Mouse (Mus musculus) MEL (cell line): ENCODE results near the gene Smtnl2. TPM values are rescaled to one million over a fixed set of nuclear protein-coding genes. Genes with fewer than 3 reads are reported as not detected.

Experiments used
- DNase-seq: peaks from one replicate; pipeline ENCODE4 v3.0.0; 2011; ENCODE audit warnings: low read depth, low spot score
- H3K27ac ChIP-seq: 2 replicates; pipeline ENCODE4 v1.5.1; 2012; ENCODE audit warnings: low read depth, mild to moderate bottlenecking, control low read depth, low read length, moderate library complexity; ENCODE audit not compliant: control insufficient read depth
- H3K27me3 ChIP-seq, 2 experiments: fragments of 150-350 bp in 1 of 2; sonication (generic) in 1 of 2; 2 replicates each; pipeline ENCODE4 v1.6.1; 2012; ENCODE audit warnings: low read length in 2 of 2, mild to moderate bottlenecking in 2 of 2, improper control_type of control experiment in 1 of 2, moderate library complexity in 1 of 2; ENCODE audit not compliant: insufficient read depth in 2 of 2, control insufficient read depth in 1 of 2
- H3K36me3 ChIP-seq, 2 experiments: 2 replicates each; pipeline ENCODE4 v1.6.1; 2012 to 2014; ENCODE audit warnings: low read length in 2 of 2, improper control_type of control experiment in 1 of 2, inconsistent platforms in 1 of 2, mild to moderate bottlenecking in 1 of 2; ENCODE audit not compliant: insufficient read depth in 2 of 2, control insufficient read depth in 1 of 2
- H3K4me1 ChIP-seq, 2 experiments: fragments of 150-350 bp in 1 of 2; sonication (generic) in 1 of 2; 2 replicates each; pipeline ENCODE4 v1.6.1; 2012; ENCODE audit warnings: low read length in 2 of 2, improper control_type of control experiment in 1 of 2, mild to moderate bottlenecking in 1 of 2; ENCODE audit not compliant: insufficient read depth in 2 of 2, control insufficient read depth in 1 of 2
- H3K4me3 ChIP-seq, 2 experiments: fragments of 150-350 bp in 1 of 2; sonication (generic) in 1 of 2; 2 replicates each; pipeline ENCODE4 v1.5.1; 2012; ENCODE audit warnings: low read depth in 2 of 2, low read length in 2 of 2, mild to moderate bottlenecking in 2 of 2, moderate library complexity in 2 of 2, control low read depth in 1 of 2, improper control_type of control experiment in 1 of 2; ENCODE audit not compliant: control insufficient read depth in 1 of 2, insufficient read depth in 1 of 2
- H3K79me2 ChIP-seq: 2 replicates; pipeline ENCODE4 v1.6.1; 2012; ENCODE audit warnings: mild to moderate bottlenecking, low read length, moderate library complexity; ENCODE audit not compliant: control insufficient read depth, poor library complexity, insufficient read depth
- H3K9ac ChIP-seq: 2 replicates; pipeline ENCODE4 v1.6.1; 2012; ENCODE audit warnings: low read depth, mild to moderate bottlenecking, control low read depth, low read length, moderate library complexity; ENCODE audit not compliant: control insufficient read depth, poor library complexity, severe bottlenecking
- H3K9me3 ChIP-seq: fragments of 150-350 bp; sonication (generic); replicated peaks from 2 replicates; pipeline ENCODE4 v1.6.1; 2012; ENCODE audit warnings: mild to moderate bottlenecking, low read length, improper control_type of control experiment, moderate library complexity; ENCODE audit not compliant: insufficient read depth
- ELF1 ChIP-seq: IDR thresholded peaks from 2 replicates; pipeline ENCODE4 v1.6.1; 2014; ENCODE audit warnings: low read depth, mild to moderate bottlenecking, inconsistent platforms, low read length, improper control_type of control experiment, moderate library complexity
- EP300 ChIP-seq, 2 experiments: IDR thresholded peaks; 2 replicates each; pipeline ENCODE4 v1.6.1; 2011; ENCODE audit warnings: improper control_type of control experiment in 2 of 2, low read length in 2 of 2, low read depth in 1 of 2, mild to moderate bottlenecking in 1 of 2
- HCFC1 ChIP-seq: IDR thresholded peaks from 2 replicates; pipeline ENCODE4 v1.6.1; 2012; ENCODE audit warnings: low read depth, mild to moderate bottlenecking, inconsistent platforms, low read length, improper control_type of control experiment, moderate library complexity
- KAT2A ChIP-seq: conservative IDR thresholded peaks from 2 replicates; pipeline ENCODE4 v1.6.1; 2012; ENCODE audit warnings: low read depth, low read length, improper control_type of control experiment, inconsistent platforms
- MAZ ChIP-seq: IDR thresholded peaks from 2 replicates; pipeline ENCODE4 v1.6.1; 2012; ENCODE audit warnings: low read depth, mild to moderate bottlenecking, inconsistent platforms, low read length, improper control_type of control experiment
- MYB ChIP-seq: IDR thresholded peaks from 2 replicates; pipeline ENCODE4 v1.6.1; 2011; ENCODE audit warnings: mild to moderate bottlenecking, low read depth, low read length, improper control_type of control experiment
- NELFE ChIP-seq: IDR thresholded peaks from 2 replicates; pipeline ENCODE4 v1.6.1; 2011; ENCODE audit warnings: low read depth, low read length, improper control_type of control experiment
- NRF1 ChIP-seq: IDR thresholded peaks from 2 replicates; pipeline ENCODE4 v1.6.1; 2014; ENCODE audit warnings: low read depth, mild to moderate bottlenecking, inconsistent platforms, low read length, improper control_type of control experiment, moderate library complexity; ENCODE audit not compliant: poor library complexity, insufficient read depth, severe bottlenecking
- POLR2A ChIP-seq, 2 experiments: IDR thresholded peaks; 2 replicates each; pipeline ENCODE4 v1.6.1; 2011 to 2012; ENCODE audit warnings: low read length in 2 of 2, mild to moderate bottlenecking in 2 of 2, control low read depth in 1 of 2, improper control_type of control experiment in 1 of 2, low read depth in 1 of 2, moderate library complexity in 1 of 2; ENCODE audit not compliant: control insufficient read depth in 1 of 2, insufficient read depth in 1 of 2, poor library complexity in 1 of 2
- RAD21 ChIP-seq: IDR thresholded peaks from 2 replicates; pipeline ENCODE4 v1.6.1; 2011; ENCODE audit warnings: mild to moderate bottlenecking, low read depth, low read length, improper control_type of control experiment
- SIN3A ChIP-seq: IDR thresholded peaks from 2 replicates; pipeline ENCODE4 v1.6.1; 2012; ENCODE audit warnings: low read length, improper control_type of control experiment, inconsistent platforms
- SMC3 ChIP-seq: IDR thresholded peaks from 2 replicates; pipeline ENCODE4 v1.6.1; 2011; ENCODE audit warnings: low read depth, low read length, improper control_type of control experiment
- TAL1 ChIP-seq: IDR thresholded peaks from 2 replicates; pipeline ENCODE4 v1.6.1; 2012; ENCODE audit warnings: mild to moderate bottlenecking, inconsistent platforms, low read length, moderate library complexity, mixed read lengths
- TBP ChIP-seq: IDR thresholded peaks from 2 replicates; pipeline ENCODE4 v1.8.0; 2011; ENCODE audit warnings: low read depth, low read length, improper control_type of control experiment
- TCF12 ChIP-seq: IDR thresholded peaks from 2 replicates; pipeline ENCODE4 v1.6.1; 2014; ENCODE audit warnings: low read depth, mild to moderate bottlenecking, inconsistent platforms, low read length, improper control_type of control experiment, moderate library complexity
- UBTF ChIP-seq: IDR thresholded peaks from 2 replicates; pipeline ENCODE4 v1.6.1; 2012; ENCODE audit warnings: low read depth, mild to moderate bottlenecking, inconsistent platforms, low read length, improper control_type of control experiment, moderate library complexity, borderline replicate concordance; ENCODE audit not compliant: insufficient read depth
- ZKSCAN1 ChIP-seq: IDR thresholded peaks from 2 replicates; pipeline ENCODE4 v1.6.1; 2012; ENCODE audit warnings: low read depth, mild to moderate bottlenecking, inconsistent platforms, low read length, improper control_type of control experiment, moderate library complexity
- polyA plus RNA-seq, 2 experiments: library from polyadenylated mRNA; stranded (reverse) in 1 of 2; unstranded in 1 of 2; fragments of >175 nt in 1 of 2; fragments of >200 nt in 1 of 2; gene quantifications; 2 replicates each; pipeline versions ENCODE4 v1.2.1 to v1.2.4; 2012; ENCODE audit warnings: low replicate concordance in 2 of 2, low read depth in 1 of 2; ENCODE audit not compliant: insufficient read length in 2 of 2, insufficient read depth in 1 of 2, missing spikeins in 1 of 2
- total RNA-seq: library from RNA; depleted of rRNA; stranded (reverse); fragments of 300-350 nt; gene quantifications from 2 replicates; pipeline ENCODE4 v1.2.3, GENCODE M21; 2012

Smtnl2 gene
- total and polyA plus RNA-seq, 3 experiments = 10.2 to 10.9 TPM; not detected in 1

GRCm38 (mm10) chr11:72353186-72353585, 58.3 kb downstream of the Smtnl2 start:
- no peaks in the 10 kb centered on the region for H3K79me2 ChIP-seq
- H3K9ac ChIP-seq = no peak overlapping the region
- H3K4me3 ChIP-seq = no peak overlapping the region
- H3K36me3 ChIP-seq = 0 out of 4 replicates have a peak, but pooled peaks cover 0 to 2% of the 10 kb centered on the region in 2 experiments
- TF ChIP-seq HCFC1 = no peak
- no peak for TF ChIP-seq TAL1
- no peak for TF ChIP-seq MAZ
- no peak for TF ChIP-seq TCF12
- TF ChIP-seq NELFE = no peak
- no peak for TF ChIP-seq NRF1
- no peak for TF ChIP-seq ZKSCAN1
- TF ChIP-seq KAT2A = no peak
- no peak for TF ChIP-seq EP300 (IDR thresholded peaks at IDR 0.05; ENCODE audit: low read depth in 1 of 2, low read length in 2 of 2)
- no peak overlapping the region for H3K27ac ChIP-seq
- no peak for DNase-seq
- peaks cover 2 to 10% of the 10 kb centered on the region in 2 experiments; a peak in 3 of 4 replicates for H3K4me1 ChIP-seq
- no peaks in the 10 kb centered on the region for H3K9me3 ChIP-seq
- no peaks in the 10 kb centered on the region for H3K27me3 ChIP-seq

GRCm38 (mm10) chr11:72352272-72352671, 59.2 kb downstream of the Smtnl2 start:
- no peak overlapping the region for H3K27ac ChIP-seq
- TF ChIP-seq ELF1 (peak; percentile 49; the same call in 1 of the 2 replicates), SMC3 (peak; percentile 29; the same call in 1 of the 2 replicates), RAD21 (no peak; the same call in 1 of the 2 replicates), EP300 (IDR thresholded peaks at IDR 0.05; ENCODE audit: low read depth in 1 of 2, low read length in 2 of 2) (peak; percentile 34 to 43; a peak in 2 of 4 replicates), TCF12 (0 out of 2 replicates have a peak, but pooled peaks have one; percentile 38), TBP (peak; percentile 56), SIN3A (no peak; the same call in 1 of the 2 replicates), NELFE (peak; percentile 27; the same call in 1 of the 2 replicates), MYB (0 out of 2 replicates have a peak, but pooled peaks have one; percentile 29), UBTF (no peak), POLR2A (IDR thresholded peaks at IDR 0.05; ENCODE audit: control insufficient read depth in 1 of 2, insufficient read depth in 1 of 2, low read depth in 1 of 2, low read length in 2 of 2, poor library complexity in 1 of 2) (0 out of 4 replicates have a peak, but pooled peaks of 1 of the 2 experiments have one; percentile 21)
- peak; percentile 86 for DNase-seq
- no peaks in the 10 kb centered on the region for H3K9me3 ChIP-seq
- no peaks in the 10 kb centered on the region for H3K79me2 ChIP-seq
- no peaks in the 10 kb centered on the region for H3K27me3 ChIP-seq
- H3K9ac ChIP-seq = no peak overlapping the region
- 0 out of 4 replicates have a peak, but pooled peaks cover 0 to 2% of the 10 kb centered on the region in 2 experiments for H3K36me3 ChIP-seq
- H3K4me3 ChIP-seq = peak overlapping the region in 1 of 2 experiments; percentile 28; a peak in 1 of 4 replicates
- H3K4me1 ChIP-seq = peaks cover 2 to 10% of the 10 kb centered on the region in 2 experiments; a peak in 3 of 4 replicates
